Mouse (Mus musculus) heart, adult 2 months (tissue): ENCODE data around the gene Gm28053. TPM values are rescaled to one million over a fixed set of nuclear protein-coding genes. Genes with fewer than 3 reads are reported as not detected.

ENCODE experiments used
- DNase-seq, 2 experiments: peaks; one replicate each; pipeline ENCODE4 v3.0.0; 2021
- H3K27ac ChIP-seq: fragments of 200-600 bp; 2 replicates; pipeline ENCODE4 v1.8.1; 2022
- H3K27me3 ChIP-seq: fragments of 200-500 bp; 2 replicates; pipeline ENCODE4 v1.6.1; 2012; ENCODE audit warnings: mild to moderate bottlenecking, low read length, inconsistent platforms, mixed read lengths; ENCODE audit not compliant: control insufficient read depth, insufficient read depth
- H3K36me3 ChIP-seq: fragments of 200-500 bp; 2 replicates; pipeline ENCODE4 v1.6.1; 2012; ENCODE audit warnings: low read length, inconsistent platforms; ENCODE audit not compliant: control insufficient read depth, insufficient read depth
- H3K4me1 ChIP-seq: fragments of 200-500 bp; 2 replicates; pipeline ENCODE4 v1.6.1; 2011; ENCODE audit warnings: low read length; ENCODE audit not compliant: control insufficient read depth, insufficient read depth
- H3K4me3 ChIP-seq: fragments of 200-600 bp; 2 replicates; pipeline ENCODE4 v1.8.1; 2022
- H3K79me2 ChIP-seq: fragments of 200-500 bp; replicated peaks from 2 replicates; pipeline ENCODE4 v1.6.1; 2012; ENCODE audit warnings: mild to moderate bottlenecking, inconsistent platforms, low read length, moderate library complexity, mixed read lengths; ENCODE audit not compliant: control insufficient read depth, insufficient read depth
- H3K9ac ChIP-seq: fragments of 200-500 bp; 2 replicates; pipeline ENCODE4 v1.6.1; 2012; ENCODE audit warnings: low read depth, mild to moderate bottlenecking, control low read depth, inconsistent platforms, low read length, mixed read lengths
- CTCF ChIP-seq: fragments of 200-600 bp; IDR thresholded peaks from 2 replicates; pipeline ENCODE4 v1.8.1; 2022; ENCODE audit warnings: antibody characterized with exemption, mild to moderate bottlenecking, moderate library complexity
- EP300 ChIP-seq: fragments of 200-500 bp; IDR thresholded peaks from 2 replicates; pipeline ENCODE4 v1.6.1; 2011; ENCODE audit warnings: low read depth, low read length, control low read depth; ENCODE audit not compliant: insufficient read depth
- POLR2A ChIP-seq: fragments of 200-500 bp; IDR thresholded peaks from 2 replicates; pipeline ENCODE4 v1.6.1; 2011; ENCODE audit warnings: mild to moderate bottlenecking, low read depth, low read length, control low read depth; ENCODE audit not compliant: insufficient read depth
- WGBS: fragments of 180-500 bp; shearing (Covaris S2); methylation state at CpG from one replicate; pipeline ENCODE4 v1.1.7; 2018; 5-methylcytosine and 5-hydroxymethylcytosine counted together
- intact Hi-C: fragments of 180-260 bp; cut with DNase I; formaldehyde crosslinking; loops from one replicate; pipeline ENCODE4 v1.15.1; 2025
- polyA plus RNA-seq: library from polyadenylated mRNA; depleted of rRNA; stranded (reverse); fragments of >200 nt; gene quantifications from 2 replicates; pipeline ENCODE4 v1.2.3, GENCODE M21; 2012
- total RNA-seq, 2 experiments: library from RNA; stranded (reverse); gene quantifications; 2 replicates each; pipeline ENCODE4 v1.2.3; 2021

Gm28053 gene
- total and polyA plus RNA-seq, 3 experiments = 3.4 to 5.6 TPM; not detected in 1

- Histone ChIP-seq H3K4me3 (no peak overlapping the region), H3K9ac (no peak overlapping the region), H3K79me2 (no peaks in the 10 kb centered on the region), H3K27me3 (no peaks in the 10 kb centered on the region), H3K4me1 (peaks cover 22% of the 10 kb centered on the region), H3K27ac (peak overlapping the region; percentile 96; the same call in 1 of the 2 replicates), H3K36me3 (peaks cover 46% of the 10 kb centered on the region)
- intact Hi-C loops = no loop called here
- no peak for DNase-seq
- TF ChIP-seq CTCF (no peak), EP300 (no peak), POLR2A (no peak)
Observed at GRCm38 (mm10) chr6:48704146-48704545, 14.3 kb upstream of the Gm28053 start.

GRCm38 (mm10) chr6:48706130-48706529, 12.3 kb upstream of the Gm28053 start:
- intact Hi-C loops = loop anchor here (2.0 to 5.0 kb wide), 2 partner anchors 29 to 59 kb away; partner anchors contain the start of genes Gimap8 and Gimap9
- TF ChIP-seq CTCF (no peak), POLR2A (0 out of 2 replicates have a peak, but pooled peaks have one; percentile 4)
- Histone ChIP-seq H3K9ac (peak overlapping the region; percentile 72), H3K36me3 (peaks cover 34% of the 10 kb centered on the region), H3K27ac (peak overlapping the region; percentile 96), H3K4me1 (peaks cover 13% of the 10 kb centered on the region), H3K79me2 (no peaks in the 10 kb centered on the region), H3K27me3 (no peaks in the 10 kb centered on the region), H3K4me3 (peak overlapping the region; percentile 58)
- no peak for DNase-seq
- 22% methylated on average over 3 of the region's 3 CpGs for WGBS

- intact Hi-C loops = no loop called here
- no peak overlapping the region for H3K9ac ChIP-seq
- no peak overlapping the region for H3K27ac ChIP-seq
- no peaks in the 10 kb centered on the region for H3K27me3 ChIP-seq
- no peaks in the 10 kb centered on the region for H3K4me1 ChIP-seq
- H3K79me2 ChIP-seq = no peaks in the 10 kb centered on the region
- H3K36me3 ChIP-seq = no peaks in the 10 kb centered on the region
- WGBS = 53% methylated on average over 4 of the region's 4 CpGs
- TF ChIP-seq POLR2A (no peak), CTCF (no peak), EP300 (no peak)
- H3K4me3 ChIP-seq = no peak overlapping the region
- DNase-seq = no peak
Observed at GRCm38 (mm10) chr6:48720326-48720725, 1.9 kb downstream of the Gm28053 start.

GRCm38 (mm10) chr6:48723468-48723867, 5.1 kb downstream of the Gm28053 start:
- intact Hi-C loops = no loop called here
- H3K4me1 ChIP-seq = no peaks in the 10 kb centered on the region; the same call in 1 of the 2 replicates
- no peaks in the 10 kb centered on the region for H3K79me2 ChIP-seq
- no peak for DNase-seq
- H3K4me3 ChIP-seq = no peak overlapping the region
- no peaks in the 10 kb centered on the region for H3K36me3 ChIP-seq
- TF ChIP-seq EP300 = no peak
- TF ChIP-seq CTCF = no peak
- TF ChIP-seq POLR2A = no peak
- H3K27ac ChIP-seq = no peak overlapping the region
- no peak overlapping the region for H3K9ac ChIP-seq
- H3K27me3 ChIP-seq = no peaks in the 10 kb centered on the region
- WGBS = 61% methylated on average over 8 of the region's 8 CpGs

GRCm38 (mm10) chr6:48725476-48725875, 7.1 kb downstream of the Gm28053 start:
- Histone ChIP-seq H3K4me3 (no peak overlapping the region), H3K27me3 (no peaks in the 10 kb centered on the region), H3K4me1 (no peaks in the 10 kb centered on the region; the same call in 1 of the 2 replicates), H3K36me3 (no peaks in the 10 kb centered on the region), H3K27ac (peak overlapping the region; percentile 67), H3K9ac (no peak overlapping the region), H3K79me2 (no peaks in the 10 kb centered on the region)
- 7% methylated on average over 1 of the region's 1 CpGs for WGBS
- peak; percentile 52 to 79 for DNase-seq
- TF ChIP-seq EP300 = no peak
- TF ChIP-seq CTCF = no peak
- no peak for TF ChIP-seq POLR2A
- intact Hi-C loops = no loop called here

GRCm38 (mm10) chr6:48727761-48728160, 9.4 kb downstream of the Gm28053 start:
- intact Hi-C loops = no loop called here
- Histone ChIP-seq H3K27me3 (no peaks in the 10 kb centered on the region), H3K4me1 (no peaks in the 10 kb centered on the region; the same call in 1 of the 2 replicates), H3K4me3 (no peak overlapping the region), H3K79me2 (no peaks in the 10 kb centered on the region), H3K36me3 (no peaks in the 10 kb centered on the region), H3K27ac (no peak overlapping the region), H3K9ac (no peak overlapping the region)
- TF ChIP-seq CTCF = no peak
- TF ChIP-seq POLR2A = no peak
- TF ChIP-seq EP300 = no peak
- no peak for DNase-seq
- WGBS = 84% methylated on average over 5 of the region's 5 CpGs
